Mouse (Mus musculus) lung, postnatal 14 days (tissue): Measurements from ENCODE around the gene Slain2.
"Not testable (repeated sequence)": the region's sequence is repeated elsewhere in the genome, so short reads cannot be mapped to it uniquely, and the experiment has no call there.

Experiments used
- DNase-seq: peaks from one replicate; pipeline ENCODE4 v3.0.0; 2021

The Slain2 gene

DNA sequence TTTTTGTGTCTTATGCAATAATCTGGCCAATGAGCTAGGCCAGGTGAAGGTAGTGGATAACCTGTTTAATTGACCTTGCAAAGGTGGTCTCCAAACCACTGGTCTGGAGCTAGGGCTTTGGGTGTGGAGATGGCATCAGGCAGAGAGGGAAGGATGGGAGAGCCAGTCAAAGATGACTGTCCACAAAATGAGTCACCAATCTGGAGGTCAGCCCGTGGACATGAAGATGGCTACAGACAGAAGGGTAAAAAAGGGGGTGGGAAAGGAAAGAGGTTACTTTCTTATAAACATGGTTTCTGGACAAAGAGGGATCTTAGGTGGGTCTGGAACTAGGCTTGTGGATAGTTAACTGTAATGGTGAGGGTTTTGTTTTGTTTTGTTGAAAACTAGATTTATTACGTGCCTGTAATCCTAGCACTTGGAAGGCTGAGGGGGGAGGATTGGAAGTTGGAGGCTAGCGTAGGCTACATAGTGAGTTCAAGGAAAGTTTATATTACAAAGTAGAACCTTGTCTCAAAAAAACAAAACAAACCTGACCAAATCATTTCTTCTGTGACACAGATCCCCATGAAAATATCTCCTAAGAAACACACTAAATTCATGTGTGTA, 40.0 kb downstream of the Slain2 start:
- no peak for DNase-seq

DNA sequence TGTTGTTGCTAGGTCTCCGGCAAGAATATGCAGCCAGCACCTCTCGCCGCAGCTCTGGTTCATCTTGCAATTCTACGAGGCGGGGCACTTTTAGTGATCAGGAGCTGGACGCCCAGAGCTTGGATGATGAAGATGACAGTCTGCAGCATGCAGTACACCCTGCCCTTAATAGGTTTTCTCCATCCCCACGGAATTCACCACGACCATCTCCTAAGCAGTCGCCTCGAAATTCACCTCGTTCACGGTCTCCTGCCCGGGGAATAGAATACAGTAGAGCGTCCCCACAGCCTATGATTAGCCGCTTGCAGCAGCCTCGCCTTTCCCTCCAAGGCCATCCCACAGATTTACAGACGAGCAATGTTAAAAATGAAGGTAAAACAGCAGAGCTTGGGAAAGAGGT, 43.2 kb downstream of the Slain2 start:
- DNase-seq = no peak

DNA sequence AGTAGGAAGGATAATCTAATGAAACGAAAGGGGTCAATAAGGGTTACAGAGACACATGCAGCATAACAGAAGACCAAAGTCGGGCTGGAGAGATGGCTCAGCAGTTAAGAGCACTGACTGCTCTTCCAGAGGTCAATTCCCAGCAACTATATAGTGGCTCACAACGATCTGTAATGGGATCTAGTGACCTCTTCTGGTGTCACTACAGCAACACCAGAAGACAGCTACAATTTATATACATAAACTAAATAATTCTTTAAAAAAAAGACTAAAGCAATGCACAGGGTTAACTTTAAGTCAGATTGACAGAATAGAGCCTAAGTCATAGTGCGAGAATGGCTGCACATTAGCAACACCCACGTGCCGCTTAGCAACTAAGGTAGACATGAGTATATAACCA, 46.0 kb downstream of the Slain2 start:
- no peak for DNase-seq

DNA sequence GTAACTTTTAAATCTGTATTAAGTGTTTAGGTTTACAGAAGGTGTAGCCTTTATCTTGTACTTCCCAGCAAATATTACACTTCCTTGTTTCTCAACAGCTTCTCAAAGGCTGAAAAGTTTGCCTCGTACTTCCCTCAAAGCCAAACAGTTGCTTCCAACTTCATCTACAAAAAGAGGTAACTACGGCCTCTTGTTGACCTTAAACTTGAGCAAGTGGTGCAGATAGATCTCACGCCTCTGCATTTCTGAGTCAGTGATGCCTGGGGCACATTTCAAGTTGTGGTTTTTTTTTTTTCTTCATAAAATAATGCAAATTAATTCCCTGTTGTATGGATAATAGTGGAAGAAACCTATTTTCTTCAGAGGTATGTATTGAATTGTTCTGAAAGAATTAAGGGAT, 51.6 kb downstream of the Slain2 start:
- DNase-seq = no peak

DNA sequence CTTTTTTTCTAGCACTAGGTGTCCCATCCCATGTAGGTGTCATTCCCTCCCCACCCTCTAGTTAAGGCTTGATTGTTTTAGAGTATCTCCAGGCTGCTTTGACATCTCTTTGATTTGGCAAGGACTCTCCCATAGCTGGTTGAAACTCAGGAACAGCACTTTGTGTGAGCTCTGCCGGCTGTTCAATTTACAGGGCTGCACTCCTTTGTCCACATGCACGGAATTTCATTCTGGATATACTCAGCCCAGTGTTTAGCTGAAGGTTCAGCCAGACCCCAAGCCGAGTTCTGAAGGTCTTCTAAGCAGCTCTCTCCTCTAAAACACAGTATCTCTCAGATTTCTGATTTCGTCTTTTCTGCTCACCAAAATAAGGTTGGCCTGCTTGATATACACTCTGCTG, 58.3 kb downstream of the Slain2 start:
- no peak for DNase-seq

DNA sequence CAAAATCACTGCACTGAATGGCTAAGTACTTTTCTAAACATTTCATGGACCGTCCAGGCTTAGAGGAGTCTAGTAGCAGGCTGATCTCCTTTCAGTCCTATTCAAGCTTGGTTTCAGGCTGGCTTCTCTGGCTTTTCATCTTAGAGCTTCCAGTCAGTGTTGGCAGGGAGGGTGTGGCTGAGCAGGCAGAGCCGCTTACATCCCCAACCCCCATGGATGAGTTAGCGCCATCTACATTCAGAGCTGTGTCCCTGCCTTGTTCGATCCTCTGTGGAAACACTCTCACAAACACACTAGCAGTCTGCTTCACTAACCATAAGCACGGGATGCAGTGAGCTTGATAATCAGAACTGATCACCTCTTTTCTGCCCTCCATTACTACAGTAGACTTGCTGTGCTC, 58.8 kb downstream of the Slain2 start:
- DNase-seq = no peak

DNA sequence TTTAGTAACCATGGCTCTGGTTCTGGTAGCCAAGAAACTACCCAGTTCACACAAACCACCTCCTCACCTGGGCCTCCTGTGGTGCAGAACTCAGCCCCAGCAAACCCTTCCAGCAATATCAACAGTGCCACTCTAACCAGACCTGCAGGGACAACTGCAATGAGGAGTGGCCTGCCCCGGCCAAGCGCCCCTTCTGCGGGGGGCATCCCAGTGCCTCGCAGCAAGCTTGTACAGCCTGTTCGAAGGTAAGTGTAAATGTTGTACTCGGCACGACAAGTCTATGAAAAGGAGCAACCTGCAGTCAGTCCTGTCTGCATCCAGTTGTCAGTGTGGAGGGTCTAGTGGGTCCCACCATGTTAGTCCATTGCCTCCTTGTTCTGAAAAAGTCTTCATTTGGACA, 60.5 kb downstream of the Slain2 start, which contains the start of gene Gm10135:
Gene Gm10135, minus strand, starts transcription at position 101 of the 400 bp plus-strand sequence.
- no peak for DNase-seq

DNA sequence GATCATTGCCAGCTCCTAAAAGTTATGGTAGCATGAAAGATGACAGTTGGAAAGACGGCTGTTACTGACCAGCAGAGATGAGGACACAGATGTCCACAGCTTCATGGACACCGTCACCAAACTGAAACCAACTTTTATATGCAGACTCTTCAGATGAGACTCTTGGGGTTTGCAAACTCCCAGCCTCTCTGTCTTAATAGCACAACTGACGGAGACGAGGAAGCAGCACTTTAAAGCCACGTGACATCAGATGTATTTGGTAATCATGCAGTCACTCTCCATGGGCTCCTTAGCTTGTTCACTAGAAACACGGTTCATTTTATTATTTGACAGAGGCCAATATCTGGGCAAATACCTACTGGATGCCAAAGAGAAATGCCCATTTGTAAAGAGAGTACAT, 61.9 kb downstream of the Slain2 start:
- DNase-seq = no peak

DNA sequence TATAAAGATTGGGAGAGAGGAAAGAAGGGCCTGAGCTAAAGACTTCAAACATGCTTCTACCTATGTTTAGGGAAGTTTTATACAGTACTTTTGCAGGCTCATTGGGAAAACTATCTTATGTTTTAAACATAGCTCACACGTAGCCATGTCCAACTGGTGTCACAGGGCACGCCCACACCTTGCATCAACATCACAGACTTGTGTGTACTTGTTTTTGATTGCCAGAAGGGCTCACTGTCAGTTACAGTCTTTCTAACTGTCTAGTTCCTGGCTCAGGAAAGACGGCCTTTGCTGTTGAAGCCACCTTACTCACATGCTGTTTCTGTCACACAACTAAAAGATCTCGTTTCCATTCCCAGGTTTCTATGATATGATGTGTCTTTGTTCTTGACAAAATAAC, 62.4 kb downstream of the Slain2 start:
- DNase-seq = no peak

DNA sequence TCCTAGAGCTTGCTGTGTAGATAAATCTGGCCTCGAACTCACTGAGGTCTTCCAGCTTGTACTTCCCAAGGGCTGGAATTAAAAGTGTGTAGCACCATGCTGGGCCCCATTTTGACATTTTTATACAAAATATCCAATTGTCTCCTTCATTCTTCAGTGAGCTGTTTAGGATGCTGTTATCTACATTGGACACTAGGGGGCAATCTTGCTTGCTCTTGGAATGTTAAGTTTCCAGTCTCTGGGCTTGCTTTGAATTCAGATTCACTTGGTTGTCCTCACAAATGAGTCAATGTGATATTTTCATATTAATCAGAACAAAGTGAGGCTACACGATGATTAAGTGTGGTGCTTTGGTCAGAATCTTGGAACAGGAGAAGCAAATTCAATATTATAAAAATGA, 70.0 kb downstream of the Slain2 start:
- peak; percentile 13 for DNase-seq

DNA sequence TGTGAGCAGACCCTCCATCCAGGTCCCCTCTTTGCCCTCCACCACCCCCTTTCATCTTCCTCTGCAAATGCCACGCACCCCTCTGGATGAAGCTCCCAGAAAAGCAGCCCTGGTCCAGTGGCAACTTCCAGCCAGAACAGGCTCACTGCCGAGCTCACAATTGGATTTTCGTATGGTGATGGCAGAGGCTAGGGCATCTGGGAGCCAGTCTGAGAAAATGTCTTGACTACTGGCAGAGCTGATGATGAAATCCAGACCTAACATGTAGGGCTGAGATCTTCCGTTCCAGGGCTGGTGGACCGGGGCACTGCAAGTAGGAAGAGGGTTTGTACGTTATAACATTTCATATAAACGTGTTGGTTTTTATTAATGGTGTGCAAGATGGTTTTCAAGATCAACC, 73.7 kb downstream of the Slain2 start:
- DNase-seq = no peak

DNA sequence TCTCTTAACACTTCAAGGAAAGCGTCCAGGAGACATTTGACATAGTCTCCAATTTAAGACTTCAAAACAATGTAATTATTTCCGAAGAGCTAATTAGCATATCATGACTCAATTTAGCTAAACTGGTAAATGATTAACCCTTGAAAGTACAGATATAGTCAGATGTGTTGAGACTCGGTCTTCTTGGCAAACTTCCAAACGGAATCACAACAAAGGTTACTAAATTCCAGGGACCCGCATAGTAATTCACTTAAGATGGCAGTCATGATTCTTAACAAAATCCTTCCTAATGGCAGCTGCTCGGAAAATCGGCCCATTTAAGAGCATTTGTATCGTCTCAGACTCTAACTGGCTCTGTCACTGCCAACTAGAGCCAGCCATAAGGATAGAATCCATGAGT, 75.7 kb downstream of the Slain2 start:
- no peak for DNase-seq

DNA sequence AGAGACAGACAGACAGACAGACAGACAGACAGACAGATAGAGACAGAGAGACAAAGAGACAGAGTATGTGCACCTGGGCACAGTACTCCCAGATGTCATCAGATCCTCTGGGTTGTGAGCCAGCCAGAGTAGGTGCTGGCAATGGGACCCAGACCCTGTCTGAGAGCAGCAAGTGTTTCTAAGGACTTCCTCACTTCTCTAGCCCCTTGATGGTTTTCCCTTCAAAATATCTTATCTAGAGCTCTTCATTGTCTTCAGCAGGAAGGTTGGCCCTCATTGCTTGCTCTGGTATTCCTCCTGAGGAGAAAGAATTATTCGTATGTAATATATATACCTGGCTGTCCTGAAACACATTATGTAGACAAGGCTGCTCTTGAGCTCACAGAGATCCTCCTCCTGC, 78.4 kb downstream of the Slain2 start:
- DNase-seq = no peak

DNA sequence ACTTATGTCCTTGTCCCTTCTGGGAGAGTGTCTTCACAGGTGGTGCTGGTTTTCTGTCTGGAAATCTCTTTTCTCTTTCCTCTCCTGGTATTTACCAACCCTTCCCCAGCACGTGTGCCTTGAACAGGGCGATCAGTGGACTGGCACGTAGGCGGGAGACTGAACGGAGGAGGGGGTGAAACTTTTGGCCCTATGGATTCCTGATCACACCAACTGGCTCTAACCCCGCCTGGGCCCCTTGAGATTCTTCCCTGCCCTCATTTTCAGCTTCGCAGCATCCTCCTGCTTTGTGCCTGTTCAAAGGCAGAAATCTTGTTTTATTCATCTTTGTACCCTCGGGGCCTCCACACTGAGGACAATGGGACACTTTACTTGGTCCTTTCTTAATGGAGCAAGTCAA, 80.3 kb downstream of the Slain2 start:
- no peak for DNase-seq

DNA sequence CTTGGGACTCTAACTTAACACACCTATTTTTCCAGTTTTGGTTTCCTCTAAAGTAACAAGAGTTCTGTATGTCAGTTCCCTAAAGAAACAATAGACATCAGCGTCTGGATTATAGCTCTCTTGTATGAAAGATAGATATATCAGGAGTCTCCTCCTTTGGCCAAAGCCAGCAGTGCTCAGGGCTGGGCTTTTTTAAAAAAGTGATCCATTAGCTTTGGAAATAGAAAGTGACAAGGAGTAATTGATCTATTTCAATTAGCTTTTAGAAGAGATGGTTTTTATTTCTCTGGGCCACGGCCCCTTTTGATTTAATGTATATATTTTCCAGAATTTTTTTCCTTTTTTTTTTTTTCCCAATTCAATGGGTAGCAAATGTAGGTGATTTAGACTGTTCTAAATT, 80.8 kb downstream of the Slain2 start:
- no peak for DNase-seq

DNA sequence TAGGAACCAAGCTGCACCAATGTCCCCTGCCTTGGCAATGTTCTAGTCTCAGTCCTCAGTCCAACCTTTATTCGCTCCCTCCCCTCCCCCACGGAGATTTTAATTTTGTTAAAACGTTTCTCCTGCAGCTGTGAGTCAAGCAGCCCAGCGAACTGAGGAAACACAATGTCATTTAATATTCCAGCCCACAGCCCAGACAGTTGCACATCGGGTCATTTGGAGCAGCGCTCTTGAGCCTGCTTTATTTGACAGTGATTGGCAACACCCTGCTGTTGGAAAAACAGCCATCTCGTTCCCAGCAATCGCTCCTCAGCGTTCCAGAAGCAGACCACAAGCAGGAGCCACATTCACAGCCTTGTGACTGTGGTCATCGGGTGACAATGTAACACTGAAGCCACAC, 81.3 kb downstream of the Slain2 start:
- no peak for DNase-seq

DNA sequence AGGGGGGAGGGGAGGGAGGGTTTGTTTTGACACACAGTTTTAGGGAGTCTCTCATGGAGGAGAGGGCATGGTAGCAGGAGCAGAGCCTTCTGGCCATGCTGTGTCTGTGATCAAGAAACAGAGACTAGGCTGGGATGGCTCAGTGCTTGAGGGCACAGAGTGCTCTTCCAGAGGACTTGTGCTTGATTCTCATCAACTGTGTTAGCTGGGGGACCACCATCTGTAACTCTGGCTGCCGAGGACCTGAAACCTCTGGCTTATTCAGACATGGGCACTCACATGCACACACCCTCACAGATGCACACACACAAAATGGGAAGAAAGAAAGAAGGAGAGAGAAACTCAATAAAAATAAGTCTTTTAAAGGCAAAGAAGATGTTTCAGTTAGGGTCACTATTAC, 84.4 kb downstream of the Slain2 start:
- DNase-seq = not testable (repeated sequence)

DNA sequence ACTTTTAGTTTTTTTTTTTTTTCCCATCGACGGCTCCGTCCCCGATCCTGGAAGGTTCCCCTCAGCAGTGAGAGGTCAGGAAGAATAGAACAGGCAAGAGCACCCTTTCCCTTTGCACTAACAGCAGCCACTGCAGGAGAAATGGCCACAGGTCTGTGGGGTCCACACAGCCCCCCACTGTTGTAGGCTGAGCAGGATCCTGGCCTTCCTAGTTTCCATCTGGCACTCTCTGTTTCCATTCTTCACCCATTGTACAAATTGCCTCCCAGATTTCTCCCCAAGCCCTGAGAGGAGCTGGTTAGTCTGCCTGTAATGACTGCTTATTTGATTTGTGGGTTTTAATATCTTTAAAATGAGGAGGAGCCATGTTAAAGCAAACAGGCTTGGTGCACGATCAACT, 89.9 kb downstream of the Slain2 start:
- no peak for DNase-seq

DNA sequence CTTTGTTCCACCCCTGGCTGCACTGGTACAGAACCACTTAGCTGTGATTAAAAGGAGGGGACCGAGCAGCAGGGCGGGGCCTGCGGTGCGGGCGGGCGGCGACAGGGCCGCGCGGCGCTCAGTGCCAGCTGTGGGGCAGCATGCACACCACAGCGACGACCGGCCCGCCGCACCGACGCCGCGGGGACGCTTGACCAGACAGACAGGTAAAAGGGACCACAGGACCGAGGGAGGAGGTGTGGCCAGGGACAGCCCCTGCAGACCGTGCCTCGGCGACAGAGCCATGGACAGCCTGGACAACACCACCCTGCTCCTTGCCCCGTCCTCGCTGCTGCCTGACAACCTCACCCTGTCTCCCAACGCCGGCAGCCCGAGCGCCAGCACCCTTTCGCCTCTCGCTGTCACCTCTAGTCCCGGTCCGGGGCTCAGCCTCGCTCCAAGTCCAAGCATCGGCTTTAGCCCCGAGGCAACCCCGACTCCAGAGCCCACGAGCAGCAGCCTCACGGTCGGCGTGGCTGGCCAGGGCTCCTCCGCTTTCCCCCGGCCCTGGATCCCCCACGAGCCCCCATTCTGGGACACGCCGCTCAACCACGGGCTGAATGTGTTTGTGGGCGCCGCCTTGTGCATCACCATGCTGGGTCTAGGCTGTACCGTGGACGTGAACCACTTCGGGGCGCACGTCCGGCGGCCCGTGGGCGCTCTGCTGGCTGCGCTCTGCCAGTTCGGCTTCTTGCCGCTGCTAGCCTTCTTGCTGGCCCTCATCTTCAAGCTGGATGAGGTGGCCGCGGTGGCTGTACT, 92.9 kb downstream of the Slain2 start, which contains the start of gene Slc10a4:
Gene Slc10a4, plus strand, starts transcription at position 100 of the 798 bp plus-strand sequence.
- peak; percentile 18 for DNase-seq

DNA sequence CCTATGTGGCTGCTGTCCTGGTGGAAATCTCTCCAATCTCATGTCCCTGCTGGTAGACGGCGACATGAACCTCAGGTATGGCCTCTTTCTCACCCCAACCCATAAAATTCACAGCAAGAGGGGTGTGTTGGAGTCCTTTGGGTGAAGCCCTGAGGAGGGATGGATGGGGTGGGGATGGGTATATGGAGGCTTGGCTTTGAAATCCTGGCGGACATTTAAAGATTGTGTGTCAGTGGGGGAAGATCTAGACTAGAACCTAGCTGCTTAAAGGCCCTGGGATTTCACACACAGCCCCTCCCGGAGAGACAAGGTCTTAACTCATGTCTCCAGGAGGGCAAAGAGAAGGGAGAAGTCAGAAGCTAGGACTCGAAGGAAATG, 93.5 kb downstream of the Slain2 start:
- DNase-seq = no peak

DNA sequence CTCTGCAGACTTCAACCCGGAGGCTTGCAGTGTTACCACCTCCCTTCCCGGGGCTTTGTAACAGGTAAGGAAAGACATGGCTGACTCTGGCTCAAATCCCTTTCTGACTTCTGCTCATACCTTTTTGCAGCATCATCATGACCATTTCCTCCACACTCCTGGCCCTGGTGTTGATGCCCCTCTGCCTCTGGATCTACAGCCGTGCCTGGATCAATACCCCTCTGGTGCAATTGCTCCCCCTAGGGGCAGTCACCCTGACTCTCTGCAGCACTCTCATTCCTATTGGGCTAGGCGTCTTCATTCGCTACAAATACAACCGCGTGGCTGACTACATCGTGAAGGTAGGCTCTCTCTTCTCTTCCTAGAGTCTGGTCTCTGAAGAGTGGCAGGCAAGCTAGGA, 94.1 kb downstream of the Slain2 start:
- DNase-seq = peak; percentile 7

DNA sequence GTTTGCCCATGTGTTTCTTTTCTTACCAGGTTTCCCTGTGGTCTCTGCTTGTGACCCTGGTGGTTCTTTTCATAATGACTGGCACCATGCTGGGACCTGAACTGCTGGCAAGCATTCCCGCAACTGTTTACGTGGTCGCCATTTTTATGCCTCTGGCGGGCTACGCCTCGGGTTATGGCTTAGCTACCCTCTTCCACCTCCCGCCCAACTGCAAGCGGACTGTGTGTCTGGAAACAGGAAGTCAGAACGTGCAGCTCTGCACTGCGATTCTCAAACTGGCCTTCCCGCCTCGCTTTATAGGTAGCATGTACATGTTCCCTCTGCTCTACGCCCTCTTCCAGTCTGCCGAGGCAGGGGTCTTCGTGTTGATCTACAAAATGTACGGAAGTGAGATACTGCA, 97.7 kb downstream of the Slain2 start:
- not testable (repeated sequence) for DNase-seq

DNA sequence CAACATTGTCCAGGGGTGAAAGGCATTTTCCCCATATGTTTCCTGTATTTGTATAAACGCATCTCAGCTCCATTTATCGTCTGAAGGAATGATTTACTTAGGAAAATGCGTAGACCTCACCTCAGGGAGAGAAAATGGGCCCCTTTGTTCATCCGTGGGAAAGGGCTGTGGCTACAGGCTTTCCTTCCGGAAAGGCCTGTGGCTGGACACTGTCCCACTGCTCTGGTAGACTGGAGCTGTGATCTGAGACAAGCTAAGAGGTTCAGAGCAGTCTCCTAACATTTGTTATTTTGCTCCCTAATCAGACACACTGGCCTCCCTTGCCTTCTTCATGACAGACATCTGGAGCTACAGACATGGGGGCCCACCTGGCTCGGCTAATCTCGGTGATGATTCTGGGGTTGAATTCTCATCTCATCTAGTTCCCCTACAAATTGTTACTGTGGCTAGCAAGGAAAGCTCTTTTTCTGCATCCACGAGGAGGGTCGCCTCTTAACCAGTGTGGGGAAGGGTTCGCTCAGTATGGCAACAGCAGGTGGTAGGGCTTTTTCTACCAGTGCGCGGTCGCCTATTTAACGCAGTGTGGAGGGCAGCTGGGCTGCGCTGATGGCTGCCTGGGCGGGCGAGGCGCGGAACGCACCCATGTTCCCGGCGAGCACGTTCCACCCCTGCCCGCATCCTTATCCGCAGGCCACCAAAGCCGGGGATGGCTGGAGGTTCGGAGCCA, 98.9 kb downstream of the Slain2 start:
- not testable (repeated sequence) for DNase-seq
